Comparison of ENCODE assay signal across 11 mouse cellular contexts in the genomic region with DNA sequence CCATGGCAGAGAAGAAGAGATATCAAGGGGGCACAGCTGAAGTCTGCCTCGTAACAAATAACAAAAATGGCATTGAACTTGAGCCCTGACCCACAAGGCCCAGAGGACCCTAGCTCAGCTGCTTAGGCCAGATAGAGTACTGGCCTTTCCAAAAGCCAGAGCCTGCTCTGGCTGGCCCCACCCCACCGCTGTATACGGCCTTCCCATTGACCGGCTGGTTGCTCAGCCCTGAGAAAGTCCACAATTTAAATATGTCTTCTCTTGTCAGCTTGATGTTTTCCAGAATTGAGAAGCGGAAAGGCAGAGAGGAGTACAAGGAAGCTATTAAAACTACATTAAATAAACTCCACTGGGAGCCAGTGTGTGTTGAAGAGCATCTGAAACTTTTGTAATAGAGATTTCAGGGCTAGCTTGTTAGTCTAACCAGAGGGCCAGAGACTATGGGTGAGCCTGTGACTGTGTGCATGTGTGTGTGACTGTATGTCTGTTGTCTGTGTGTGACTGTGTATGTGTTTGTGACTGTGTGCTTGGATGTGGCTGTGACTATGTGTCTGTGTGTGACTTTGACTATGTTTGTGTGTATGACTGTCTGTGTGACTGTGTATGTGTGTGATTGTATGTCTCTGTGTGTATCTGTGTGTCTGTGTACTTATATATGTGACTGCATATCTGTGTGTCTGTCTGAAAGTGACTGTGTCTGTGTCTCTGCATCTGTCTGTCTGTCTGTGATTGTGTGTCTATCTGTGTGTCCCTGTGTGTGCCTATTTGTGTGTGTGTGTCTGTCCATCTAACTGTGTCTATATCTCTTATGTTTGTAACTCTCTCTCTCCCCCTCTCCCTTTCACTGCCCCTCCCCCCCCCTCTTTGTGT. TPM values are rescaled to one million over a fixed set of nuclear protein-coding genes. Genes with fewer than 3 reads are reported as not detected.
DNase-seq lines count a peak whose midpoint lies in the region; ATAC-seq and TF ChIP-seq lines count a peak whose summit lies in the region.
"Had no signal": no experiment of that assay in that cellular context is flagged by ENCODE, and none has a peak within 500 bp of the region (broad histone marks: within the 10 kb centered on the region; RNA-seq: fewer than 3 reads in every experiment).

No protein-coding gene starts in this region.

- WGBS in kidney, postnatal 0 days, result 40% methylated on average over 5 of the region's 5 CpGs
- WGBS in limb, embryonic 14.5 days, result 47% methylated on average over 5 of the region's 5 CpGs

- no peak for TF ChIP-seq POLR2A in limb, embryonic 14.5 days (IDR thresholded peaks at IDR 0.05; ENCODE audit: borderline replicate concordance, extremely low read depth, insufficient read depth, insufficient read length)

- peak; percentile 15 for DNase-seq in embryo, embryonic 10 days (ENCODE audit: low spot score)
- DNase-seq in embryo, embryonic 9.5 days (ENCODE audit: extremely low spot score), result no peak
- peak; percentile 69 for DNase-seq in kidney, postnatal 0 days (ENCODE audit: low spot score)
- DNase-seq in kidney, adult 9 months, result no peak
- peak; percentile 33 for DNase-seq in embryo, embryonic 10.5 days (ENCODE audit: low spot score)
- no peak for DNase-seq in limb, embryonic 14.5 days (ENCODE audit: low spot score)
- no peak for DNase-seq in cerebellum, postnatal 10 days
- DNase-seq in right cerebral cortex, postnatal 4 days, result no peak
- DNase-seq: cerebellum, adult 2 months; layer of hippocampus, postnatal 36 days had no signal

- no peak overlapping the region for H3K9ac ChIP-seq in kidney, postnatal 0 days (ENCODE audit: low read depth, low read length)
- H3K9ac ChIP-seq in limb, embryonic 14.5 days (ENCODE audit: low read depth, low read length, severe bottlenecking), result no peak overlapping the region

- H3K4me2 ChIP-seq in kidney, postnatal 0 days (ENCODE audit: low read length), result no peak overlapping the region
- H3K4me2 ChIP-seq in limb, embryonic 14.5 days (replicated peaks; ENCODE audit: low read depth, low read length, severe bottlenecking), result no peak overlapping the region

- H3K4me3 ChIP-seq in kidney, postnatal 0 days (replicated peaks; ENCODE audit: low read depth, low read length), result no peak overlapping the region
- no peak overlapping the region for H3K4me3 ChIP-seq in limb, embryonic 14.5 days (replicated peaks; ENCODE audit: low read length)
- H3K4me3 ChIP-seq: megakaryocyte, embryonic 14.5 days had no signal

- no peaks in the 10 kb centered on the region for H3K27me3 ChIP-seq in kidney, postnatal 0 days (ENCODE audit: insufficient read depth, low read length)
- H3K27me3 ChIP-seq in limb, embryonic 14.5 days (ENCODE audit: control insufficient read depth, insufficient read depth, low read length), result no peaks in the 10 kb centered on the region
- H3K27me3 ChIP-seq: megakaryocyte, embryonic 14.5 days had no signal

- no peaks in the 10 kb centered on the region for H3K36me3 ChIP-seq in kidney, postnatal 0 days (ENCODE audit: insufficient read depth, low read length)
- H3K36me3 ChIP-seq in limb, embryonic 14.5 days (ENCODE audit: control insufficient read depth, insufficient read depth, low read length), result no peaks in the 10 kb centered on the region

- TF ChIP-seq CTCF in kidney, postnatal 0 days (IDR thresholded peaks at IDR 0.05; ENCODE audit: low read depth), result no peak

- H3K9me3 ChIP-seq in kidney, postnatal 0 days (replicated peaks; ENCODE audit: low read length), result no peaks in the 10 kb centered on the region
- H3K9me3 ChIP-seq in limb, embryonic 14.5 days (ENCODE audit: control insufficient read depth, low read length), result no peaks in the 10 kb centered on the region

- ATAC-seq in kidney, postnatal 0 days (replicated peaks; ENCODE audit: low FRiP score, low read depth), result no peak
- ATAC-seq in limb, embryonic 14.5 days (ENCODE audit: low FRiP score, low read depth), result 0 out of 2 replicates have a peak, but pooled peaks have one; percentile 34

- H3K4me1 ChIP-seq in kidney, postnatal 0 days (replicated peaks; ENCODE audit: insufficient read depth, low read length), result peaks cover 23% of the 10 kb centered on the region; the same call in 1 of the 2 replicates
- H3K4me1 ChIP-seq in limb, embryonic 14.5 days (ENCODE audit: control insufficient read depth, insufficient read depth, low read length), result peaks cover 24% of the 10 kb centered on the region

- H3K27ac ChIP-seq in kidney, postnatal 0 days, result peak overlapping the region; percentile 31
- no peak overlapping the region for H3K27ac ChIP-seq in limb, embryonic 14.5 days (replicated peaks; ENCODE audit: low read depth, low read length)

RNA-seq across cellular contexts. Expression of a gene that starts 36.9 kb away (rescaled TPM):
- not detected in 2 replicates for polyA plus RNA-seq in kidney, postnatal 0 days (2015; fragmentation: Nextera tagmentation; extraction: Ambion mirVana)
- not detected in 2 replicates for polyA plus RNA-seq in limb, embryonic 14.5 days (2012; rRNA removed)
- polyA plus RNA-seq in limb, embryonic 14.5 days (2014; fragmentation: Nextera tagmentation; extraction: Ambion mirVana), result not detected in 2 replicates
- polyA plus RNA-seq: cerebellum, adult 2 months had no signal

Comparison
In these comparisons a context has a peak if more than half of its experiments do, and no peak if none do; other contexts are left out.
1. DNase-seq: peak in embryo, embryonic 10 days (single experiment), kidney, postnatal 0 days (single experiment) and embryo, embryonic 10.5 days (single experiment); none in embryo, embryonic 9.5 days (single experiment), kidney, adult 9 months (single experiment), limb, embryonic 14.5 days (single experiment), cerebellum, postnatal 10 days (0 of 2) and right cerebral cortex, postnatal 4 days (single experiment).